Mouse (Mus musculus) forebrain, postnatal 0 days (tissue): ENCODE measurements at regions not wholly inside any gene's neighbourhood (a gene's known extent, or its start where the extent isn't known, plus 50 kb on each side); places are given as distances from the start of the nearest gene placed in this dataset.

Experiments used
- ATAC-seq: fragments of 200-750 bp; cut with Nextera tagmentation; 2 replicates; pipeline ENCODE4 v1.8.0; 2017; ENCODE audit warnings: mild to moderate bottlenecking, moderate library complexity
- DNase-seq: peaks from one replicate; pipeline ENCODE4 v3.0.0-alpha.2; 2015
- H3K27ac ChIP-seq: fragments of 300-500 bp; sonication (generic); 2 replicates; pipeline ENCODE4 v1.5.1; 2014; ENCODE audit warnings: low read depth, mild to moderate bottlenecking, antibody characterized with exemption, low read length, moderate library complexity, mixed read lengths
- H3K27me3 ChIP-seq: fragments of 300-500 bp; sonication (generic); 2 replicates; pipeline ENCODE4 v1.6.1; 2014; ENCODE audit warnings: mild to moderate bottlenecking, low read length, mixed read lengths; ENCODE audit not compliant: insufficient read depth
- H3K36me3 ChIP-seq: fragments of 300-500 bp; sonication (generic); 2 replicates; pipeline ENCODE4 v1.6.1; 2014; ENCODE audit warnings: mild to moderate bottlenecking, moderate library complexity; ENCODE audit not compliant: insufficient read depth
- H3K4me1 ChIP-seq: fragments of 300-500 bp; sonication (generic); 2 replicates; pipeline ENCODE4 v1.6.1; 2014; ENCODE audit warnings: antibody characterized with exemption; ENCODE audit not compliant: insufficient read depth
- H3K4me2 ChIP-seq: fragments of 300-500 bp; sonication (generic); 2 replicates; pipeline ENCODE4 v1.6.1; 2014; ENCODE audit warnings: low read depth, mild to moderate bottlenecking, moderate library complexity
- H3K4me3 ChIP-seq: fragments of 300-500 bp; sonication (generic); 2 replicates; pipeline ENCODE4 v1.5.1; 2014; ENCODE audit warnings: low read depth, low read length, mixed read lengths
- H3K9ac ChIP-seq: fragments of 300-500 bp; sonication (generic); 2 replicates; pipeline ENCODE4 v1.6.1; 2014; ENCODE audit warnings: mild to moderate bottlenecking
- H3K9me3 ChIP-seq: fragments of 300-500 bp; sonication (generic); 2 replicates; pipeline ENCODE4 v1.6.1; 2016; ENCODE audit warnings: low read length
- CTCF ChIP-seq: sonication (generic); IDR thresholded peaks from 2 replicates; pipeline ENCODE4 v1.5.1; 2016; ENCODE audit warnings: antibody characterized with exemption, control low read depth, low read depth
- WGBS: fragments of 180-500 bp; shearing (Covaris S2); extraction: QIAGEN DNeasy Blood & Tissue Kit; methylation state at CpG from one replicate; pipeline ENCODE4 v1.1.7; 2014; 5-methylcytosine and 5-hydroxymethylcytosine counted together

DNA sequence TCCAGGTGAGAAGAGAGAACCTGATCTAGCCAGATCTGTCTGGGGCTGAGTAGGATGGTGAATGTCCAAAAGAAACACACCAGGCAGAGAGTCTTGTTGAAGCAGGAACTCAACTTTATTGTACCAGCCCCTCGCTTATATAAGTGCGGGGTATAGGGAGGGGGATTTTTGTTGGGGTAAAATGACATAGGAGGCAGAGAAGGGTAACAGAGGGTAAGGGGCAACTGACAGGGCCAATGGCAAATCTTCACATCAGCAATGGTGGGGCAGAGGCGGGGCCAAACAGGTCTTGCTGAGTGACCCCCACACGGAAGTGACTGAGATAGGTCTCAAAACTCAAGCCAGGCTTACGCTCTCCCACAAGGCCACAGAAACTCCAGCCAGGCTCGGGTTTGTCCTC, 113.2 kb downstream of the Kdr start:
- H3K4me1 ChIP-seq: no peaks in the 10 kb centered on the region
- DNase-seq: no peak
- no peak overlapping the region for H3K4me3 ChIP-seq
- no peak for ATAC-seq
- H3K36me3 ChIP-seq: no peaks in the 10 kb centered on the region
- H3K9me3 ChIP-seq: no peaks in the 10 kb centered on the region
- TF ChIP-seq CTCF: no peak
- no peak overlapping the region for H3K9ac ChIP-seq
- no peak overlapping the region for H3K27ac ChIP-seq
- no peaks in the 10 kb centered on the region for H3K27me3 ChIP-seq
- WGBS: 92% methylated on average over 6 of the region's 6 CpGs
- no peak overlapping the region for H3K4me2 ChIP-seq

DNA sequence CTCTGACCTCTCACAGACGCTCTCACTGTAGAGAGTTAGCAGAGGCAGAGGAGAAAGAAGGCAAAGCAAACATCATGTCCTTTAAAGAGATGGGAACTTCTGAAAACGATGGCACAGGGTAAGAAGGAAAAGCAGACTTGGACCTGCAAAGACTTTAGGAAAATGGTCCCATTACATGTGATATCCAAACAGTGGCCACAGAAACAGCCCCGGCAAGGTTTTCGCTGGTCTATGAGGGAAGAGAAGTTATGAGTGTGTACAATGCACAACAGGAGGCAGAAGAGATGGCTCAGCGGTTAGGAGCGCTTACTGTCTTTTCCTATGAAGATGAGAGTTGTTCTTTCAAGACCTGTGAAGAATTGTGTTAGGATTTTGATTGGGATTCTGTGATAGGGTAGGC, 114.9 kb downstream of the Kdr start:
- ATAC-seq (no peak), DNase-seq (no peak)
- 58% methylated on average over 6 of the region's 6 CpGs for WGBS
- H3K9me3 ChIP-seq: no peaks in the 10 kb centered on the region
- H3K4me3 ChIP-seq: no peak overlapping the region
- H3K36me3 ChIP-seq: no peaks in the 10 kb centered on the region
- H3K27me3 ChIP-seq: no peaks in the 10 kb centered on the region
- no peak for TF ChIP-seq CTCF
- no peak overlapping the region for H3K4me2 ChIP-seq
- H3K4me1 ChIP-seq: no peaks in the 10 kb centered on the region
- H3K27ac ChIP-seq: no peak overlapping the region
- H3K9ac ChIP-seq: no peak overlapping the region

DNA sequence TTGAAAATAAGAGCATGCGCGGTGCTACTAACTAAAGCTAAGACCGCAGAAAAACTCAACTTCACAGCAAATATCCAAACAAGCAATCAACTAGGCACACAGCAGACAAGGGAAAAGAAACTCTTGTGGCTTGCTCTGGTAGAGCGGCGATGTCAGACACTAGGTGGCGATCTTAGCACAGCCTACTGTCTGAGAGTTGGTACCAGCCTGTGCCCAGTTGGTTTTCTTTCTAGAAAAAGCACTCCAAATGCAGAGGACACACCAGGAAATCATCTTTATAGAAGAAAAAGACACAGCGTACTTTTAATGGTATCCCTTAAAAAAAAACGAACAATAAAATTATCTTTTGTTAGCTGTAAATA, 115.6 kb downstream of the Kdr start:
- ATAC-seq (peak; percentile 91), DNase-seq (peak; percentile 84)
- Histone ChIP-seq H3K27ac (no peak overlapping the region), H3K27me3 (no peaks in the 10 kb centered on the region), H3K9ac (no peak overlapping the region), H3K4me1 (no peaks in the 10 kb centered on the region), H3K4me2 (no peak overlapping the region), H3K9me3 (no peaks in the 10 kb centered on the region), H3K36me3 (no peaks in the 10 kb centered on the region), H3K4me3 (no peak overlapping the region)
- 7% methylated on average over 8 of the region's 8 CpGs for WGBS
- TF ChIP-seq CTCF: peak; percentile 93

DNA sequence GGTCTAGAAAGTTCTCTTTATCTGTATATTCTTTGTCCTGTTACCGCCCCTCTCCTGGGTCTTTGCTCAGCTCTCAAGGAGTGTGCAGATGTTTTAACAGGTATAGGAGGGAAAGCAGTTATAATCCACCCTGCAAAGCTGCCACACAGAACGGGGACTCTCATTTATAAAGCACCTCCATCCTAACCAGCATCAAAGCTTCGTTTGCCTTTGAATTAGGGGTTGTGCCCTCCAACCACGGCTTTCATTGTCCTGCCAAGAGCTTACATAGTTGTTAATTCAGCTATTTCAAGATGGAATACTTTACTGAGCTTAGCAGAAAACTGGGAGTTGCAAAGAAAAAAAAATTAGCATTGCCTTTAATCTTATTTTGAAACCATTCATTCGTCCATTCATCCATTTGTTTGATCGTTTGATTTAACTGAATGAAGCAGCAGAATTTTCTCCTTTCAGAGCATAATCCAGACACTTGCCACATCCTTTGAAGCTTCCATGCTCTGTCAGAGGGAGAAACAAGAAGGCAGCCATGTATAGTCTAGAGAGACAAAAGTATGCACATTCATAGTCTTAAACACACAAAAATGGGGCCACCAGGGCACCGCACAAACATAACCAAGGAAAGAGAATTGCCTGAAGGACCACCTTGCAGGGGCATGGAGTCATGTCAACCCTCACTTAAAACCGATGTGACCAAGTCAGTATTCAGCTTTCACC, 116.2 kb downstream of the Kdr start:
- H3K27me3 ChIP-seq: no peaks in the 10 kb centered on the region
- peak; percentile 10; the same call in 1 of the 2 replicates for ATAC-seq
- H3K36me3 ChIP-seq: no peaks in the 10 kb centered on the region
- H3K4me2 ChIP-seq: no peak overlapping the region
- TF ChIP-seq CTCF: no peak
- no peaks in the 10 kb centered on the region for H3K9me3 ChIP-seq
- H3K4me1 ChIP-seq: no peaks in the 10 kb centered on the region
- H3K4me3 ChIP-seq: no peak overlapping the region
- no peak overlapping the region for H3K27ac ChIP-seq
- WGBS: 9% methylated on average over 8 of the region's 8 CpGs
- no peak overlapping the region for H3K9ac ChIP-seq
- DNase-seq: no peak

DNA sequence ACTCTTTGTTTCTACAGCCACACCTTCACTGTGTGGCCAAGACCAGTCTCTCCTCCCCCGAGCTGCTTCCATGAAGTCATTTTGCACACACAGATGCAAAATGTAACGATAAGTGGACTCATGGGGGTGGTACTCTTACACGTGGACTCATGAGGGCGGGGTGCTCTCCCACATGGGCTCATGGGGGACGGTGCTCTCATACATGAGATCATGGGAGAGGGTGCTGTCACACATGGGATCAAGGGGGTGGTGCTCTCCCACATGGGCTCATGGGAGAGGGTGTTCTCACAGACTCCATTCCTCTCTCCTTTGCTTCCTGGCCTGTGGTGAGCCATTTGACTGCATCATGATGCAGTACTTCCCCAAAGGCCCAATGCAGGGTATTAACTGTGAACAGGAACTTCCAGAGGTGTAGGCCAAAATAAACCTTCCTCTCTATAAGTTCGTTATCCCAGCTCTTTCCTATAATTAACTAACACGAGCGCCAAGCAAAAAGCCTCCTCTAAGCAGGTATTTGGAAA, 118.9 kb downstream of the Kdr start:
- DNase-seq (no peak), ATAC-seq (no peak)
- H3K4me3 ChIP-seq: no peak overlapping the region
- H3K4me2 ChIP-seq: no peak overlapping the region
- H3K27me3 ChIP-seq: no peaks in the 10 kb centered on the region
- H3K36me3 ChIP-seq: no peaks in the 10 kb centered on the region
- no peaks in the 10 kb centered on the region for H3K4me1 ChIP-seq
- 87% methylated on average over 8 of the region's 8 CpGs for WGBS
- no peak overlapping the region for H3K27ac ChIP-seq
- no peak overlapping the region for H3K9ac ChIP-seq
- no peak for TF ChIP-seq CTCF
- H3K9me3 ChIP-seq: no peaks in the 10 kb centered on the region

- no peak for TF ChIP-seq CTCF
- Histone ChIP-seq H3K9ac (no peak overlapping the region), H3K27ac (no peak overlapping the region), H3K36me3 (no peaks in the 10 kb centered on the region), H3K27me3 (no peaks in the 10 kb centered on the region), H3K4me3 (no peak overlapping the region), H3K9me3 (no peaks in the 10 kb centered on the region), H3K4me2 (no peak overlapping the region), H3K4me1 (no peaks in the 10 kb centered on the region)
- ATAC-seq (no peak), DNase-seq (no peak)
- 90% methylated on average over 4 of the region's 4 CpGs for WGBS
Observed at GRCm38 (mm10) chr5:75850855-75851254, 127.4 kb downstream of the Kdr start.

GRCm38 (mm10) chr5:75847966-75848365, 130.3 kb downstream of the Kdr start:
- DNase-seq: no peak
- Histone ChIP-seq H3K9ac (no peak overlapping the region), H3K36me3 (no peaks in the 10 kb centered on the region), H3K27me3 (no peaks in the 10 kb centered on the region), H3K9me3 (no peaks in the 10 kb centered on the region), H3K27ac (no peak overlapping the region), H3K4me3 (no peak overlapping the region), H3K4me1 (no peaks in the 10 kb centered on the region), H3K4me2 (no peak overlapping the region)
- no peak for TF ChIP-seq CTCF
- 90% methylated on average over 6 of the region's 6 CpGs for WGBS
- no peak for ATAC-seq

DNA sequence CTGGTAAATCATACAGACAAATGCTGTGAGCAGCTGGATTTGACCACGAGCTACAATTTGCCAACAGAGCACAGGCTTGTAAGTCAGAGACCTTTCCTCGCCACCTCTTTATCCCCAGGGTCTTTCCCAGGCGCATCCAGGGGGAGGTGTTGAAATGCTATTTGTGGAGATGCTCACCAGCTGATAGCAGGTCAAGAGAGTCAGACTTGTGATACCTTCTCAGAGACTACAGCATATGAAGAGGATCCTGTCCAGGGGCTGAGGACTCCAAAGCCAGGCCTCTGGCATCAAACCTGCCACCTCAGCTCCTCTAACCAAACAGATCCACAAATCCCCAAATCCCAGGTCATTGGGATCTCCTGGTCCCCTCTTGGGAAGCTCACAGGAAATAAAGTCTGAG, 130.9 kb downstream of the Kdr start:
- no peak overlapping the region for H3K4me2 ChIP-seq
- ATAC-seq (no peak), DNase-seq (no peak)
- H3K4me3 ChIP-seq: no peak overlapping the region
- no peaks in the 10 kb centered on the region for H3K9me3 ChIP-seq
- H3K36me3 ChIP-seq: no peaks in the 10 kb centered on the region
- H3K4me1 ChIP-seq: no peaks in the 10 kb centered on the region
- TF ChIP-seq CTCF: no peak
- 86% methylated on average over 3 of the region's 3 CpGs for WGBS
- no peaks in the 10 kb centered on the region for H3K27me3 ChIP-seq
- H3K9ac ChIP-seq: no peak overlapping the region
- H3K27ac ChIP-seq: no peak overlapping the region
